Mouse (Mus musculus) T-helper 2 cell (primary cell): ENCODE data around the gene Olfr1211.

Experiments used
- in situ Hi-C: fragments of 300-600 bp; cut with MboI, MseI; formaldehyde crosslinking; loops from one replicate; pipeline ENCODE4 v1.15.1; 2025; ENCODE audit warnings: high pct_unique_total_duplicates

The Olfr1211 gene

DNA sequence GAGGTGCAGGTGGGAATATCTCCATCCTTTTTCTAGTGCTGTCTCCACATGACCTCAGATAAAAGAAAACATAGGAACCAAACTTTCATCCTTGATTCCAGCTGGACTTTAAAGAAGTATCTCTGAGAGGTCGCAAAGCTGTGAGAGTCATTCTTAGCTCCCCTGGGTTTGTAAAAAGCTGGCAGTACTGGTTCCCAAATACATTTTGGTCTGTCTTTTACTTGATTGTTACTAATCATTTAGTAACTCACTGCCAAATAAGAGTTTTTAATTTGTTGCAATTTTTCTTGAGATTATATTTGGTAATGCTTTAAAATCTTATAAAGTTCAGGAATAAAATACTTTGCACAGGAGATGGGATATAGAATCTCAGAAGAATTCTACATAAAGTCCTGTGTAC is at the start of gene Olfr1211:
Gene Olfr1211 (minus strand): TSS at position 101 of the 400 bp plus-strand sequence.
- in situ Hi-C loops, result no loop called here

DNA sequence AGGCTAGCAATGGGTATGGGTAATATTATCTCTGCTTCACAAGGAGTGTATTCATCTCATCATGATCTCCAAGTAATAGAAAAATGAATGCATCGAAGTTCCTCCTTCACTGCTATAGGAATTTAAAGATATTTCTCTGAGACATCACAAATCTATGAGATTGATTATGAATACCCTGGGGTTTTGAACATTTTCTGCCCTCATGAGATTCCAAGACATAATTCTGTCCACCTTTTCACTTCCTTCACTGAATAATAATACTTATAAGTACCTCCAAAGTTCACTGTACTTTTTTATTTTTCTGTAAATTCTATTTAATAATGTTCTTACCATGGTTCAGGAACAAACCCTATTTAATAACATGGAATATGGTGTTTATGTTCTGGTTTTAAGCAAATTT is 42.3 kb upstream of the Olfr1211 start, which contains the start of gene Gm13762:
Gene Gm13762 (minus strand): TSS at position 101 of the 400 bp plus-strand sequence.
- in situ Hi-C loops, result no loop called here

DNA sequence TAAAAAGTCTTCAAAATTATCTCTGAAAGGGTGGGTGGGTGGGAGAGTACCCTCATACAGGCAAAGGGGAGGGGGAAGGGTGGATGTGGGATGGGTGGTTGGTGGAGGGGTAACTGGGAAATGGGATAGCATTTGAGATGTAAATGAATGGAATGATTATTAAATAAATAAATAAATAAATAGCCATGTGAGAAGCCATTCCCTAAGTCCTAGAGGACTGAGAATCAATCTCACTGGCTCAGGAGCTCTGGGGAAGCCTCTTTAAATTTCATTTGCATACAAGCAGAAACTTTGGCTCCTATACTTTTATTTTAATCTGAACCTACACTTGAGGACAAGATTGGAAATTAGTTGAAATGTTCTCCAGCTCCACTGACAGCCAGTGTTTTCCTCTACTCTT is 15.8 kb upstream of the Olfr1211 start, which contains the start of gene Olfr1212:
Gene Olfr1212 (plus strand): TSS at position 301 of the 400 bp plus-strand sequence.
- in situ Hi-C loops, result no loop called here

DNA sequence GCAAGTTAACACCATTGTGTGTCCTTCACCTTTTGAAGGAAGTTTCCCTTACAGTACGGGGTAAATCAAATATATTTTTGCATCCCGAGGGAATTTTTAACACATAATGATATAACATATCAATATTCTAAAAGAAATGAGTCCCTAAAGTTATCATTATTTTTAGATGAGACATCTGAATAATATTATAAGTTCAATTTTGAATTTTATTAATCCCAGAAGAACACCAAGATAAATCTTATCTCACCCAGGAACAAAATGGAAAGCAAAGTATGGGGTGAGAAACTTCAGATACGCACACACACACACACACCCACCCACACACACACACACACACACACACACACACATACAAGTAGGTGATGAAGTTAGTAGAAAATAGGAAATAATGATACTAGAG is 22.9 kb downstream of the Olfr1211 start, which contains the start of gene Olfr1209:
Gene Olfr1209 (minus strand): TSS at position 101 of the 400 bp plus-strand sequence.
- in situ Hi-C loops, result no loop called here

DNA sequence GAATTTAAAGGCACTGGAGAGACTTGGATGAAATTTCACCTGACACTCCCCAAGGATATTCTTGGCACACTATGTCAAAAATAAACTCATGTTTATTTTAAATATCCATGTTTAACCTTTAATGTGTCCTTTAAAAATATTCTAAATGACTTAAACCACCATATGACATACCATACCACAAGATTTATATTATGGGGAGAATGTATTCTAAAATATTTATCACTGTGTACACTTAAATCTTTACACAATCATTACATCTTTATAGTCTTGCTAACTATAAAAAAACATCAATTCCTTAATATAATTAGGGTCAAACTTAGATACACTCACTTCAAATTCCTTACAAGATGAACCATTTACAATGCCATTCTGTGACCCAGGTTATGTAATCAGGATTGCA is 35.7 kb downstream of the Olfr1211 start, which contains the start of gene Olfr1208:
Gene Olfr1208 (minus strand): TSS at position 101 of the 400 bp plus-strand sequence.
- in situ Hi-C loops, result no loop called here
